Mouse (Mus musculus) neural tube, embryonic 11.5 days (tissue): ENCODE measurements at regions not wholly inside any gene's neighbourhood (a gene's known extent, or its start where the extent isn't known, plus 50 kb on each side); places are given as distances from the start of the nearest gene placed in this dataset.

Source experiments
- ATAC-seq: fragments of 200-750 bp; cut with Nextera tagmentation; 2 replicates; pipeline ENCODE4 v1.8.0; 2017; ENCODE audit warnings: moderate number of reproducible peaks, mild to moderate bottlenecking, moderate TSS enrichment, moderate library complexity; ENCODE audit not compliant: insufficient read depth, low FRiP score, low TSS enrichment
- DNase-seq: peaks from one replicate; pipeline ENCODE4 v3.0.0-alpha.2; 2015; ENCODE audit warnings: low spot score
- H3K27ac ChIP-seq: fragments of 300-500 bp; sonication (generic); 2 replicates; pipeline ENCODE4 v1.5.1; 2014; ENCODE audit warnings: low read depth, mild to moderate bottlenecking, low read length
- H3K27me3 ChIP-seq: fragments of 300-500 bp; sonication (generic); 2 replicates; pipeline ENCODE4 v1.6.1; 2014; ENCODE audit warnings: mild to moderate bottlenecking, low read length, mixed read lengths; ENCODE audit not compliant: control insufficient read depth, insufficient read depth
- H3K36me3 ChIP-seq: fragments of 300-500 bp; sonication (generic); 2 replicates; pipeline ENCODE4 v1.6.1; 2014; ENCODE audit warnings: mild to moderate bottlenecking, low read length, moderate library complexity, mixed read lengths; ENCODE audit not compliant: control insufficient read depth, insufficient read depth
- H3K4me1 ChIP-seq: fragments of 300-500 bp; sonication (generic); 2 replicates; pipeline ENCODE4 v1.6.1; 2014; ENCODE audit warnings: low read length, mixed read lengths; ENCODE audit not compliant: control insufficient read depth, insufficient read depth
- H3K4me2 ChIP-seq: fragments of 300-500 bp; sonication (generic); 2 replicates; pipeline ENCODE4 v1.6.1; 2014; ENCODE audit warnings: low read depth, mild to moderate bottlenecking, moderate library complexity
- H3K4me3 ChIP-seq: fragments of 300-500 bp; sonication (generic); 2 replicates; pipeline ENCODE4 v1.5.1; 2014; ENCODE audit warnings: low read depth, low read length
- H3K9ac ChIP-seq: fragments of 300-500 bp; sonication (generic); 2 replicates; pipeline ENCODE4 v1.6.1; 2014; ENCODE audit warnings: mild to moderate bottlenecking, low read length
- H3K9me3 ChIP-seq: fragments of 300-500 bp; sonication (generic); 2 replicates; pipeline ENCODE4 v1.6.1; 2016; ENCODE audit warnings: low read length; ENCODE audit not compliant: control insufficient read depth
- WGBS: fragments of 180-500 bp; shearing (Covaris S2); extraction: QIAGEN DNeasy Blood & Tissue Kit; methylation state at CpG from one replicate; pipeline ENCODE4 v1.1.7; 2014; 5-methylcytosine and 5-hydroxymethylcytosine counted together

- H3K4me1 ChIP-seq = no peaks in the 10 kb centered on the region
- H3K9ac ChIP-seq = no peak overlapping the region
- no peaks in the 10 kb centered on the region for H3K27me3 ChIP-seq
- H3K4me3 ChIP-seq = no peak overlapping the region
- no peak overlapping the region for H3K27ac ChIP-seq
- 50% methylated on average over 1 of the region's 1 CpGs for WGBS
- no peak overlapping the region for H3K4me2 ChIP-seq
- H3K36me3 ChIP-seq = no peaks in the 10 kb centered on the region
- no peak for DNase-seq
- ATAC-seq = no peak
- no peaks in the 10 kb centered on the region for H3K9me3 ChIP-seq
Observed at GRCm38 (mm10) chr4:68284845-68285244, 669.4 kb downstream of the Brinp1 start.

- ATAC-seq (no peak), DNase-seq (no peak)
- Histone ChIP-seq H3K4me2 (no peak overlapping the region), H3K9me3 (no peaks in the 10 kb centered on the region), H3K27me3 (no peaks in the 10 kb centered on the region), H3K9ac (no peak overlapping the region), H3K4me3 (no peak overlapping the region), H3K4me1 (no peaks in the 10 kb centered on the region), H3K27ac (no peak overlapping the region), H3K36me3 (no peaks in the 10 kb centered on the region)
- WGBS = 80% methylated on average over 1 of the region's 1 CpGs
Observed at GRCm38 (mm10) chr4:68280903-68281302, 673.3 kb downstream of the Brinp1 start.

GRCm38 (mm10) chr4:68275063-68275708 lies 679.0 kb downstream of the Brinp1 start:
- Histone ChIP-seq H3K27ac (no peak overlapping the region), H3K4me3 (no peak overlapping the region), H3K36me3 (no peaks in the 10 kb centered on the region), H3K9me3 (no peaks in the 10 kb centered on the region), H3K4me1 (no peaks in the 10 kb centered on the region), H3K27me3 (no peaks in the 10 kb centered on the region), H3K4me2 (no peak overlapping the region), H3K9ac (no peak overlapping the region)
- no peak for DNase-seq
- 90% methylated on average over 3 of the region's 3 CpGs for WGBS
- ATAC-seq = no peak
